Mouse (Mus musculus) urinary bladder, postnatal 14 days (tissue): ENCODE measurements at regions not wholly inside any gene's neighbourhood (a gene's known extent, or its start where the extent isn't known, plus 50 kb on each side); places are given as distances from the start of the nearest gene placed in this dataset.

Source experiments
- DNase-seq: peaks from one replicate; pipeline ENCODE4 v3.0.0; 2021; ENCODE audit warnings: low spot score

DNA sequence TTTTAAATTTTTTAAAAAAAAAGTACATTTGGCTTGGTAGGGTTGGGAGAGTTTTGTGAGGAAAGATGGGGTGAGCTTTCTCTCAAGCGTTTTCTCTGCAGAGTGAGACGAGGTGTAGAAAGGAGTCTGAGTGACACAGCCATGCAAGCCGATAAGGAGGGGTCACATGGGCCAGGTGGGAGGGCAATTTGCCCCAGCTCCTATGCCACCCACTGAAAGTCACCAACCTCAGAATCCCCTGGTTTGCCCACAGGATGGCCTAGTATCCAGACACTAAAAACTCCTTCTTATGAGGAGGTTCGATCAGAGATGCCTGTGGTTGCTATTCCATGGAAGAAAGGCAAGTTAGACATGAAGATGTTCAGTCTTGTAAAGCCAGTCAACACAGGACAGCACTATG lies 268.6 kb upstream of the Nfe2l3 start:
- no peak for DNase-seq

DNA sequence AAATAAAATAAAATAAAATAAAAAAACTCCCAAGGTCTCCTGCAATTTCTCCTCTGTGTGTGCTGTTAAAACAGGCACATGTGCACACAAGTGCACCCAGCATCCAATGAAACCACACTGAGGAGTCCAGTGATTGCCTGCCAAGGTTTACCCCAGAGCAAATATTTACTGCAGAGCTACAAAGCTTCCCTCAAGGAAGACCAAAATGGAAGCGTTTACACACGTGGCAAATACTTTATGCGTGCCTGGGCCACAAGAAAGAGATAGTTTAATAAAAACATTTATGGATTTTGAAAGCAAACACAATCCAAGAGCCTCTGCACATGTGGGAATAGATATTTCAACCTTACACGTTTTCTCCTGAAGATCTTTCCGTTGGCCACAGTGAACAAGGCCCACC lies 265.4 kb upstream of the Nfe2l3 start:
- no peak for DNase-seq

- peak; percentile 91 for DNase-seq
These were observed 264.4 kb upstream of the Nfe2l3 start for GRCm38 (mm10) chr6:51168048-51168447.

DNA sequence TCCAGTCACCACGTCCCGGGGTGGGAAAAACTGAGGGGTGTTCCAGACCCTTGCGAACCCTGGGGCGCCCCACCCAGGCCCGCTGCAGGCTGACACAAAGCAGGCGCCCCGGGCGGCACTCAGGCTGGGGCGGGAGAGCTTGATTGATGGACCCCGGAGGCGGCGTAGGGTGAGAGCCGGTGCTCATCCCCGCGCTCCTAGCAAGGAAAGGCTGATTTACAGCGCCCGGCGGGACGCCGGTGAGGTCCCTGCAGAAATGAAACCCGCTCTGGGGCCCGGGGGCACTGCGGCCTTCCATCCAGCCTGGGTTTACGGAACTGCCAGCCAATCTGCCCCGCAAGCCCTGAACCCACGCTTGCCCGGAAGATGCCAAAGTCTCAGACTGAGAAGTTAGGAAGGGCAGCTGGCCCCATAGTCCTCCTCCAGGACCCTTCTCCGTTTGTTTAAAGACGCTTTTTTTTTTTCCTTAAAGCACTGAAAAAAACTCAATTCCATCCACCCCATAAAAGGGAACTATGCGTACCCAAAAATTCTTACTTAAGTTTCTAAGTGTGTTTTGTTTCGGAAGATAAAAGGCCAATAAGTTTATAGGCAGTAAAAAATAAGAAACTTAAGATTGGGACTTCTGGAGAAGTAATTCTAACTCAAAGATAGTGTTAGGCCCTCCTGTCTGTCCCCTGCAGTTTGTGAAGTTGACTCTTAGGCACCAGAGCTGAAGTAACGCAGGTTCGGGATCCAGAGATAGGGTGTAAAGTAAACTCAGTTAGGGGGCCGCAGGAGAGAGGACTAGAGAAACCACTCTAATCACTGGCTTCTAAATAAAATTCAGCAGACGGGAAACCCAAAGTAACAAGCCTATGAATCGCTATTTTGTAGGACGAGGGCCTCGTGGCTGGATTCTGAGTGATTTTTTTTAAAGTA lies 263.4 kb upstream of the Nfe2l3 start:
- DNase-seq = peak; percentile 49

GRCm38 (mm10) chr6:51169971-51170411 lies 262.5 kb upstream of the Nfe2l3 start:
- DNase-seq = peak; percentile 38

GRCm38 (mm10) chr6:51170414-51170813 lies 262.1 kb upstream of the Nfe2l3 start:
- peak; percentile 80 for DNase-seq

- DNase-seq = peak; percentile 73
These were observed 261.6 kb upstream of the Nfe2l3 start for GRCm38 (mm10) chr6:51170871-51171270.

- DNase-seq = peak; percentile 78
These were observed 260.7 kb upstream of the Nfe2l3 start for GRCm38 (mm10) chr6:51171761-51172160.

DNA sequence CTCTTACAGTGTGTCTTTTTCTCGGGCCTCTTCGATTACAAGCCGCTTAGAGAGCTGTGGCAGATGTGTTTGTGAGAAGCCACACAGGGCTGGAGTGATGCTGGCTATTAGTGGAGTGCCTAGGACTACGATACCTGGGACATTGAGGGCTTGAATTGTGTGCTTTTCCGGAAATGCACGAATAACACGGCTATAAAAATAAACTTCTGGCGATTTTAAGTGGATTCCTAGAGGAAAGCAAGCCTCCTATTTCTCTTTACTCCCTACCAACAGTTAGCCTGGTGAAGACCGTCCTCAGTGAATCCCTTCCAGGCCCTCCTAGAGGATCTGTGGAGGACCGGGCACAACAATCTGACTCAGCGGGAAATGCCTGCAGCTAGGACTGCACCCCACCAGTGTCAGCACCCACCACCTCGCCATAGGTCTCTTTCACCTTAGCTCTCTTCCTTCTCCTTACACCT lies 260.1 kb upstream of the Nfe2l3 start:
- DNase-seq = peak; percentile 43

DNA sequence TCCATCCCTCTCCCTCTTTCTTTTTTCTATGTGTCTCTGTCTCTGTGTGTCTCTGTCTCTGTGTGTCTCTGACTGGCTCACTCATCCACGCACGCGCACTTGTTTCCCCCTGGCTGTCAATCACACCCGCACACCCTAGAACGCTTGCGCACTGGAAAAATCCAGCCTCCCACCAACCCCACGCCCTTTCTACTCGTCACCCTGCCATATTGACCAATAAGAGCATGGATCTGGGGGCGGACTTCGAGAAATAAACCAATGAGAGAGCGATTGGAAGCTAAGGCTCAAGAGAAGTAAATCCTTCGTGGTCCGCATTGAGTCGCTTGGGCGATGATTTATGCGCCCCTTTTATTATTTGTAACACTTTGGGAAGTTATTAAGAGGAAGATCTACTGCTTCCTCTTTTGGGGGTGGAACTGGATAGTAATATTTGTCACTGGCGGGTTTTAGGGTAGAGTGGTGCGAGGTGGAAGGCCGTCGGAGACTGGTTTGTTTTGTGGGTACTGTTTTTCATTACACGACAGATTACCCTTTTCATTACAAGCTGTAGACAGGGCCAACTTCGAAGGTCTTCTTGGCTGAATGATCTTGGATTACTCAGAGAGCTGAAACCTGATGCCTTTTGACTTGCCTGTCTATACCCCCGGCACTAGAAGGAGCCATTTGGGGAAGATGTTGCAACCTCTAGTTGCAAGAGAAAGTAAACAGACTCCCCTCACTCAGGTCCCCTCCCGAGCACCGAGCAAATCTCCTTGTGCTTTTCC lies 259.4 kb upstream of the Nfe2l3 start:
- peak; percentile 93 for DNase-seq

DNA sequence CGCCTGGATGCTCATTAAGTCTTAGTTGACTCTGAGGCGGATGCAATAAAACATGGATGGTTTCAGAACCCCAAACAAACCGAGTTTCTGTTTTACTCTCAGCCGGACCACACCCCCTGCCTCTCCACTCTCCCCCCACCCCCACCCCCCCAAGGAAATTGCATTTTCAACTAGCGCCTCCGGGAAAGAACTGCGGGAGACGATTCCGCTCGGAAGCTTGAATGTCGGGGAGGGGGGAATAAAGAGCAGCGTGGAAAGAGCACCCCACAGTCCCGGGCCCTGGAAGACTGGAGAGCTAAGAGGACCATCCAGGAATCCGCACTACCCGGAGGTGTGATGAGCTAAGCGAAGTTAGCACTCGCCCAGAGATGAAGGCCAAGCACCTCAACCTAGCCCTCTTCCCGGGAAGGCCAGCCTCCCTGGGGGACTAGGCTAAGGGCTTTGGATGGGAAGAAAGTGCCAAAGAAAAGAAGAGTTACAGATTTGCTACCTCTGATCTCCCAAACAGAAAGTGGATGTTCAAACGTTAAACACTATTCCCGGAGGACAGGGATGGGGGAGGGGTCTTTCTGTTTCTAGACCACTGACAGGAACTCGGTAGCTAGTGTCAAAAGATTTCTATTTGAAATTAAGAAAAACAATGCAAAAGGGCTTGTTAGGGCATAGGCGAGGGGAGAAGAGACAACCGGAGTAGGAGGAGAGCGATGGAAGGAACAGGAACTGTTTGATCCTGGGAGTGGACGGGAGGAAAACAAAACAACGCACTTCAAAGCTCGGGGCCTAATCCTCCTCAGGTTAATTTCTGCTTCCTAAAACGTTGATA lies 258.6 kb upstream of the Nfe2l3 start:
- no peak for DNase-seq

- no peak for DNase-seq
These were observed 257.9 kb upstream of the Nfe2l3 start for GRCm38 (mm10) chr6:51174443-51175021.

GRCm38 (mm10) chr6:51175616-51176590 lies 256.6 kb upstream of the Nfe2l3 start:
- DNase-seq = no peak

DNA sequence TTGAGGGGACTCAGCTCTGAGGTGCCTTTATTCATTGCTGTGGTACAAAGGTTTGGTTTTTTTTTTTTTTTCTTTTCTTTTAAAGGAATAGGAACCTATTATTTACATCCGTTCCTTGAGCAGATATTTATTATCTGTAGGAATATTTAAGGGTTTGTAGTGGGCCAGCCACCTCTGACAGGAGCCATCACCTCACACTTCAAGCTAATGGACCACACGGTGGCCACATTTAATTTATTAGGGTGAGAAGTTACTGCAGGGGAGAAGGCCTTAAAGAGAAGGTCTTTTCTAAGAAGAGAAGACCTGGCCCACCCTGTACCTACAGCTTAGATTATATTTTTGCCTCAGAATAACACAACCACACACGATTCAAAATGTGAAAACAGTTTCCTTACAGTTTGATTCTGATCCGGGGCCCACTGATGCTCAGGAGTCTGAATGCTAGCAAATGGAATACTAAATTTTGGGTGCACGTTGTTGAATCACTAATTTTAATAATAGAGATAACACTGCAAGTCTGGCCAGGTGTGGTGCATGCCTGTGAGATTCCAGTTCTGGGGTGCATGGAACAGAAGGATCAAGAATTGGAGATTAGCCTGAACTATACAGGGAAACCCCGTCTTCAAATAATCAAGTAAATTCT lies 255.6 kb upstream of the Nfe2l3 start:
- no peak for DNase-seq

GRCm38 (mm10) chr6:51177701-51178060 lies 254.8 kb upstream of the Nfe2l3 start:
- DNase-seq = no peak

DNA sequence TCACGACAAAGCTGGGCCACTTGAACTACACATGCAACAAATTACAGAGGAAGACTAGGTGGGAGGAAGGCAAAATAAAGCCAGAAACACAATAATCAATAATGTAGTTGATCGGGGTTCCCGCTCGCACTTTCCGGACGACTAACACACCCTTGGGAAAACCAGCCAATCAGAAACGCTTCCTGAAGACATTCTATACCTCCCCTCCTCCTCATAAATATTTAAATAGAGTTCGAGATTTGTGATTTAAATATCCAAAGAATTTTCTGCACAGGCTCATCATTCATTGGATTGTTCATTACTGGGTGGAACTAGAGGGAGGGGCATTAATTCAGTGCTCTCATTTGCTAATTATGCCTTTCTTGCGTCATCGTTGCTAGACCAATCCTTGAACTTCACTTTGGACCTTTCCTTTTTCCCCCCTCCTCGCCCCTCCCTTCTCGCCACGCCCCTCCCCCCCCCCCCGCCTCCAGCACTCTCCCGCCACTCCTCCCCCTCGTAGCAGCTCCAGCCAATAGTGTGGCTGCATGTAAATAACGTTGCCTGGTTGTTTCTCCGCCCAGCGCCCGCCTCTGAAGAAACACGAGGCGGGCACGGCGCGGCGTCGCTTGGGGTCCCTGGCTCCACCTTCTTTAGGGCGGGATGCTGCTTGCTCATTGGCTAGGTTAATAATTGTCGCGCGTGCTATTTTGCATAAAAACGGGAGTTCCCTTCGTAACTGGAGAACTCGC lies 254.2 kb upstream of the Nfe2l3 start:
- peak; percentile 92 for DNase-seq

- no peak for DNase-seq
These were observed 253.6 kb upstream of the Nfe2l3 start for GRCm38 (mm10) chr6:51178799-51179398.

- DNase-seq = no peak
These were observed 252.5 kb upstream of the Nfe2l3 start for GRCm38 (mm10) chr6:51179741-51180537.
